Mouse (Mus musculus) liver, adult 2 months (tissue): ENCODE data around the gene Bpifc.

Source experiments
- CTCF ChIP-seq: fragments of 200-500 bp; IDR thresholded peaks from 2 replicates; pipeline ENCODE4 v1.5.1; 2011; ENCODE audit warnings: low read depth, low read length, control low read depth
- POLR2A ChIP-seq: fragments of 200-500 bp; IDR thresholded peaks from 2 replicates; pipeline ENCODE4 v1.6.1; 2011; ENCODE audit warnings: low read length, control low read depth; ENCODE audit not compliant: insufficient read depth; ENCODE audit errors: extremely low read depth

GRCm38 (mm10) chr10:85928499-85929207 is 83.0 kb downstream of the Bpifc start:
- peak; percentile 29 for TF ChIP-seq CTCF
- no peak for TF ChIP-seq POLR2A
